Mouse (Mus musculus) liver, embryonic 15.5 days (tissue): ENCODE results near the gene Inppl1. TPM values are rescaled to one million over a fixed set of nuclear protein-coding genes. Genes with fewer than 3 reads are reported as not detected.

ENCODE experiments used
- ATAC-seq: fragments of 200-750 bp; cut with Nextera tagmentation; 2 replicates; pipeline ENCODE4 v1.8.0; 2017; ENCODE audit warnings: moderate number of reproducible peaks, mild to moderate bottlenecking, moderate library complexity; ENCODE audit not compliant: insufficient read depth
- H3K27ac ChIP-seq: fragments of 300-500 bp; sonication (generic); replicated peaks from 2 replicates; pipeline ENCODE4 v1.5.1; 2015; ENCODE audit warnings: mild to moderate bottlenecking, inconsistent platforms
- H3K27me3 ChIP-seq: fragments of 300-500 bp; sonication (generic); 2 replicates; pipeline ENCODE4 v1.6.1; 2015; ENCODE audit warnings: mild to moderate bottlenecking, inconsistent platforms
- H3K36me3 ChIP-seq: fragments of 300-500 bp; sonication (generic); replicated peaks from 2 replicates; pipeline ENCODE4 v1.6.1; 2015; ENCODE audit warnings: moderate library complexity, mild to moderate bottlenecking, inconsistent platforms
- H3K4me1 ChIP-seq: fragments of 300-500 bp; sonication (generic); replicated peaks from 2 replicates; pipeline ENCODE4 v1.6.1; 2015; ENCODE audit warnings: inconsistent platforms
- H3K4me2 ChIP-seq: fragments of 300-500 bp; sonication (generic); 2 replicates; pipeline ENCODE4 v1.6.1; 2015; ENCODE audit warnings: moderate library complexity, mild to moderate bottlenecking, inconsistent platforms
- H3K4me3 ChIP-seq: fragments of 300-500 bp; sonication (generic); replicated peaks from 2 replicates; pipeline ENCODE4 v1.5.1; 2015; ENCODE audit warnings: mild to moderate bottlenecking, inconsistent platforms
- H3K9ac ChIP-seq: fragments of 300-500 bp; sonication (generic); 2 replicates; pipeline ENCODE4 v1.6.1; 2015; ENCODE audit warnings: moderate library complexity, mild to moderate bottlenecking, inconsistent platforms
- H3K9me3 ChIP-seq: fragments of 300-500 bp; sonication (generic); replicated peaks from 2 replicates; pipeline ENCODE4 v1.6.1; 2016; ENCODE audit warnings: inconsistent platforms
- WGBS: fragments of 180-500 bp; shearing (Covaris S2); methylation state at CpG from one replicate; pipeline ENCODE4 v1.1.7; 2015; ENCODE audit warnings: mixed read lengths; ENCODE audit not compliant: insufficient replicate concordance; 5-methylcytosine and 5-hydroxymethylcytosine counted together
- polyA plus RNA-seq: library from polyadenylated mRNA; unstranded; fragments of >200 nt; fragmentation: Nextera tagmentation; extraction: Ambion mirVana; gene quantifications from 2 replicates; pipeline ENCODE4 v1.2.1, GENCODE M21; 2015

The Inppl1 gene
- polyA plus RNA-seq, 1 experiment from 2014 or later = 6.3 TPM

- Histone ChIP-seq H3K4me1 (peaks cover 6% of the 10 kb centered on the region), H3K9me3 (no peaks in the 10 kb centered on the region), H3K4me2 (no peak overlapping the region), H3K9ac (no peak overlapping the region), H3K27me3 (no peaks in the 10 kb centered on the region), H3K4me3 (no peak overlapping the region), H3K27ac (no peak overlapping the region), H3K36me3 (no peaks in the 10 kb centered on the region)
- 63% methylated on average over 11 of the region's 11 CpGs for WGBS
- ATAC-seq = no peak
Observed at GRCm38 (mm10) chr7:101866491-101867265, 28.6 kb upstream of the Inppl1 start.

- Histone ChIP-seq H3K27ac (no peak within 1 kb of the TSS), H3K27me3 (no peaks in the 10 kb centered on the region)
- 29% methylated on average over 3 of the region's 3 CpGs for WGBS
Observed at GRCm38 (mm10) chr7:101863415-101863814, 25.4 kb upstream of the Inppl1 start, which contains the start of gene Anapc15. Gene Anapc15, plus strand, starts transcription at chr7:101863715.

GRCm38 (mm10) chr7:101862291-101862690 lies 24.3 kb upstream of the Inppl1 start:
- WGBS = 52% methylated on average over 3 of the region's 3 CpGs
- H3K36me3 ChIP-seq = no peaks in the 10 kb centered on the region
- H3K4me3 ChIP-seq = no peak overlapping the region
- ATAC-seq = no peak
- H3K27ac ChIP-seq = no peak overlapping the region
- no peaks in the 10 kb centered on the region for H3K9me3 ChIP-seq
- no peaks in the 10 kb centered on the region for H3K4me1 ChIP-seq
- no peaks in the 10 kb centered on the region for H3K27me3 ChIP-seq
- H3K9ac ChIP-seq = no peak overlapping the region
- H3K4me2 ChIP-seq = no peak overlapping the region

More at GRCm38 (mm10) chr7:101863415-101863814, 25.4 kb upstream of the Inppl1 start, which contains the start of gene Anapc15:
- no peaks in the 10 kb centered on the region for H3K36me3 ChIP-seq
- no peak within 1 kb of the TSS for H3K4me2 ChIP-seq
- no peaks in the 10 kb centered on the region for H3K9me3 ChIP-seq
- no peak within 1 kb of the TSS for H3K4me3 ChIP-seq
- no peak for ATAC-seq
- no peaks in the 10 kb centered on the region for H3K4me1 ChIP-seq
- no peak within 1 kb of the TSS for H3K9ac ChIP-seq

- Histone ChIP-seq H3K27ac (no peak overlapping the region), H3K27me3 (no peaks in the 10 kb centered on the region), H3K9ac (no peak overlapping the region), H3K36me3 (no peaks in the 10 kb centered on the region), H3K4me1 (no peaks in the 10 kb centered on the region), H3K4me3 (no peak overlapping the region), H3K9me3 (no peaks in the 10 kb centered on the region), H3K4me2 (no peak overlapping the region)
- ATAC-seq = no peak
Observed at GRCm38 (mm10) chr7:101860978-101861377, 22.9 kb upstream of the Inppl1 start.

- H3K36me3 ChIP-seq = no peaks in the 10 kb centered on the region
- H3K9me3 ChIP-seq = no peaks in the 10 kb centered on the region
- no peaks in the 10 kb centered on the region for H3K4me1 ChIP-seq
- no peak overlapping the region for H3K4me2 ChIP-seq
- WGBS = 50% methylated on average over 9 of the region's 9 CpGs
- H3K4me3 ChIP-seq = no peak overlapping the region
- no peak for ATAC-seq
- H3K27me3 ChIP-seq = no peaks in the 10 kb centered on the region
- no peak overlapping the region for H3K9ac ChIP-seq
- H3K27ac ChIP-seq = no peak overlapping the region
Observed at GRCm38 (mm10) chr7:101858362-101858761, 20.3 kb upstream of the Inppl1 start.

GRCm38 (mm10) chr7:101857094-101857493 lies 19.1 kb upstream of the Inppl1 start, which contains the start of gene Folr2:
Gene Folr2, minus strand, starts transcription at chr7:101857194.
- H3K9me3 ChIP-seq = no peaks in the 10 kb centered on the region
- H3K36me3 ChIP-seq = no peaks in the 10 kb centered on the region
- H3K27me3 ChIP-seq = no peaks in the 10 kb centered on the region
- no peak within 1 kb of the TSS for H3K4me2 ChIP-seq
- no peak within 1 kb of the TSS for H3K9ac ChIP-seq
- H3K4me1 ChIP-seq = no peaks in the 10 kb centered on the region
- 62% methylated on average over 4 of the region's 4 CpGs for whole genome bisulfite sequencing
- H3K4me3 ChIP-seq = no peak within 1 kb of the TSS
- ATAC-seq = no peak
- H3K27ac ChIP-seq = no peak within 1 kb of the TSS

GRCm38 (mm10) chr7:101853816-101854215 lies 15.8 kb upstream of the Inppl1 start:
- Histone ChIP-seq H3K4me1 (no peaks in the 10 kb centered on the region), H3K27ac (no peak overlapping the region), H3K36me3 (no peaks in the 10 kb centered on the region), H3K9me3 (no peaks in the 10 kb centered on the region), H3K9ac (no peak overlapping the region), H3K4me2 (no peak overlapping the region), H3K4me3 (no peak overlapping the region), H3K27me3 (no peaks in the 10 kb centered on the region)
- 39% methylated on average over 2 of the region's 2 CpGs for WGBS
- no peak for ATAC-seq

GRCm38 (mm10) chr7:101852846-101853245 lies 14.8 kb upstream of the Inppl1 start:
- no peaks in the 10 kb centered on the region for H3K9me3 ChIP-seq
- H3K4me3 ChIP-seq = no peak overlapping the region
- no peaks in the 10 kb centered on the region for H3K36me3 ChIP-seq
- H3K4me2 ChIP-seq = no peak overlapping the region
- H3K27ac ChIP-seq = no peak overlapping the region
- no peaks in the 10 kb centered on the region for H3K4me1 ChIP-seq
- no peak overlapping the region for H3K9ac ChIP-seq
- WGBS = 65% methylated on average over 6 of the region's 6 CpGs
- no peak for ATAC-seq
- no peaks in the 10 kb centered on the region for H3K27me3 ChIP-seq

GRCm38 (mm10) chr7:101851689-101852088 lies 13.7 kb upstream of the Inppl1 start:
- Histone ChIP-seq H3K4me2 (no peak overlapping the region), H3K4me3 (no peak overlapping the region), H3K9ac (no peak overlapping the region), H3K27me3 (no peaks in the 10 kb centered on the region), H3K9me3 (no peaks in the 10 kb centered on the region), H3K4me1 (no peaks in the 10 kb centered on the region), H3K36me3 (no peaks in the 10 kb centered on the region), H3K27ac (no peak overlapping the region)
- no peak for ATAC-seq
- 53% methylated on average over 6 of the region's 6 CpGs for WGBS

- Histone ChIP-seq H3K27ac (no peak overlapping the region), H3K9me3 (no peaks in the 10 kb centered on the region), H3K27me3 (no peaks in the 10 kb centered on the region), H3K36me3 (no peaks in the 10 kb centered on the region), H3K4me3 (no peak overlapping the region), H3K4me2 (no peak overlapping the region), H3K4me1 (no peaks in the 10 kb centered on the region), H3K9ac (no peak overlapping the region)
- ATAC-seq = no peak
- 83% methylated on average over 1 of the region's 1 CpGs for WGBS
Observed at GRCm38 (mm10) chr7:101847934-101848333, 9.9 kb upstream of the Inppl1 start.

- Histone ChIP-seq H3K36me3 (no peaks in the 10 kb centered on the region), H3K4me2 (no peak overlapping the region), H3K4me1 (no peaks in the 10 kb centered on the region), H3K4me3 (no peak overlapping the region), H3K27me3 (peaks cover 13% of the 10 kb centered on the region), H3K9ac (no peak overlapping the region), H3K9me3 (no peaks in the 10 kb centered on the region), H3K27ac (no peak overlapping the region)
- ATAC-seq = no peak
- WGBS = 58% methylated on average over 6 of the region's 6 CpGs
Observed at GRCm38 (mm10) chr7:101844186-101844585, 6.2 kb upstream of the Inppl1 start.
